Mouse (Mus musculus): Measurements from ENCODE around the gene Spata1. TPM values are rescaled to one million over a fixed set of nuclear protein-coding genes. Genes with fewer than 3 reads are reported as not detected.

The Spata1 gene
- polyA plus RNA-seq, 1 experiment = 0.56 TPM

- H3K27me3 ChIP-seq (ENCODE audit: control insufficient read depth, insufficient read depth, insufficient read length) = no peaks in the 10 kb centered on the region
- H3K79me3 ChIP-seq (ENCODE audit: low read depth) = peaks cover 23% of the 10 kb centered on the region
- H3K4me3 ChIP-seq (ENCODE audit: insufficient read depth, poor library complexity, severe bottlenecking) = peak overlapping the region; percentile 71
- H3ac ChIP-seq (ENCODE audit: control insufficient read depth, insufficient read length, low read depth) = no peak overlapping the region
- H3K36me3 ChIP-seq (ENCODE audit: control insufficient read depth, insufficient read depth) = peaks cover 26% of the 10 kb centered on the region
- TF ChIP-seq USF1 (IDR thresholded peaks at IDR 0.05; ENCODE audit: low read depth) (no peak), MYOD1 (IDR thresholded peaks at IDR 0.05; ENCODE audit: control insufficient read depth, insufficient read length, low read depth) (no peak), FOSL1 (IDR thresholded peaks at IDR 0.05; ENCODE audit: insufficient read depth, low read length, poor library complexity, severe bottlenecking) (no peak), CEBPB (IDR thresholded peaks at IDR 0.05; ENCODE audit: low read depth) (no peak), CTCF (IDR thresholded peaks at IDR 0.05; ENCODE audit: control insufficient read depth, insufficient read depth, insufficient read length) (no peak), MYOG (IDR thresholded peaks at IDR 0.05; ENCODE audit: control insufficient read depth, extremely low read depth, insufficient read length) (no peak), MAX (IDR thresholded peaks at IDR 0.05) (no peak)
- H3K79me2 ChIP-seq (ENCODE audit: control insufficient read depth, insufficient read depth) = peaks cover 46% of the 10 kb centered on the region
These were observed 22.1 kb upstream of the Spata1 start for GRCm38 (mm10) chr3:146521652-146522020.

GRCm38 (mm10) chr3:146520798-146521651 is 21.5 kb upstream of the Spata1 start, which contains the start of gene Rpf1:
TSS of gene Rpf1 (minus strand) at chr3:146521429.
- peak; percentile 60 for TF ChIP-seq MAX (IDR thresholded peaks at IDR 0.05)
- TF ChIP-seq CEBPB (IDR thresholded peaks at IDR 0.05; ENCODE audit: low read depth) = no peak
- TF ChIP-seq FOSL1 (IDR thresholded peaks at IDR 0.05; ENCODE audit: insufficient read depth, low read length, poor library complexity, severe bottlenecking) = no peak
- Histone ChIP-seq H3ac (ENCODE audit: control insufficient read depth, insufficient read length, low read depth) (peak within 1 kb of the TSS; percentile 94), H3K36me3 (ENCODE audit: control insufficient read depth, insufficient read depth) (peaks cover 31% of the 10 kb centered on the region), H3K27me3 (ENCODE audit: control insufficient read depth, insufficient read depth, insufficient read length) (no peaks in the 10 kb centered on the region), H3K4me3 (ENCODE audit: insufficient read depth, poor library complexity, severe bottlenecking) (peak within 1 kb of the TSS; percentile 71), H3K79me3 (ENCODE audit: low read depth) (peaks cover 23% of the 10 kb centered on the region), H3K79me2 (ENCODE audit: control insufficient read depth, insufficient read depth) (peaks cover 51% of the 10 kb centered on the region)

GRCm38 (mm10) chr3:146520226-146520797 is 20.8 kb upstream of the Spata1 start:
- H3K36me3 ChIP-seq (ENCODE audit: control insufficient read depth, insufficient read depth) = peaks cover 35% of the 10 kb centered on the region
- peak overlapping the region; percentile 51 for H3ac ChIP-seq (ENCODE audit: control insufficient read depth, insufficient read length, low read depth)
- no peaks in the 10 kb centered on the region for H3K27me3 ChIP-seq (ENCODE audit: control insufficient read depth, insufficient read depth, insufficient read length)
- H3K79me3 ChIP-seq (ENCODE audit: low read depth) = peaks cover 25% of the 10 kb centered on the region
- peak overlapping the region; percentile 71 for H3K4me3 ChIP-seq (ENCODE audit: insufficient read depth, poor library complexity, severe bottlenecking)
- peaks cover 58% of the 10 kb centered on the region for H3K79me2 ChIP-seq (ENCODE audit: control insufficient read depth, insufficient read depth)
- TF ChIP-seq CTCF (IDR thresholded peaks at IDR 0.05; ENCODE audit: control insufficient read depth, insufficient read depth, insufficient read length) (no peak), MAX (IDR thresholded peaks at IDR 0.05) (no peak), MYOD1 (IDR thresholded peaks at IDR 0.05; ENCODE audit: control insufficient read depth, insufficient read length, low read depth) (no peak), MYOG (IDR thresholded peaks at IDR 0.05; ENCODE audit: control insufficient read depth, extremely low read depth, insufficient read length) (no peak), USF1 (IDR thresholded peaks at IDR 0.05; ENCODE audit: low read depth) (no peak), CEBPB (IDR thresholded peaks at IDR 0.05; ENCODE audit: low read depth) (no peak), FOSL1 (IDR thresholded peaks at IDR 0.05; ENCODE audit: insufficient read depth, low read length, poor library complexity, severe bottlenecking) (no peak)

- Histone ChIP-seq H3K36me3 (ENCODE audit: control insufficient read depth, insufficient read depth) (peaks cover 84% of the 10 kb centered on the region), H3K79me2 (ENCODE audit: control insufficient read depth, insufficient read depth) (peaks cover 42% of the 10 kb centered on the region), H3ac (ENCODE audit: control insufficient read depth, insufficient read length, low read depth) (no peak overlapping the region), H3K79me3 (ENCODE audit: low read depth) (peaks cover 30% of the 10 kb centered on the region), H3K27me3 (ENCODE audit: control insufficient read depth, insufficient read depth, insufficient read length) (no peaks in the 10 kb centered on the region), H3K4me3 (ENCODE audit: insufficient read depth, poor library complexity, severe bottlenecking) (no peak overlapping the region)
- TF ChIP-seq CTCF (IDR thresholded peaks at IDR 0.05; ENCODE audit: control insufficient read depth, insufficient read depth, insufficient read length) (no peak), MYOD1 (IDR thresholded peaks at IDR 0.05; ENCODE audit: control insufficient read depth, insufficient read length, low read depth) (no peak), MAX (IDR thresholded peaks at IDR 0.05) (no peak), FOSL1 (IDR thresholded peaks at IDR 0.05; ENCODE audit: insufficient read depth, low read length, poor library complexity, severe bottlenecking) (no peak), MYOG (IDR thresholded peaks at IDR 0.05; ENCODE audit: control insufficient read depth, extremely low read depth, insufficient read length) (no peak), CEBPB (IDR thresholded peaks at IDR 0.05; ENCODE audit: low read depth) (no peak), USF1 (IDR thresholded peaks at IDR 0.05; ENCODE audit: low read depth) (no peak)
These were observed 7.2 kb upstream of the Spata1 start for GRCm38 (mm10) chr3:146506711-146507110.

- peaks cover 61% of the 10 kb centered on the region for H3K79me2 ChIP-seq (ENCODE audit: control insufficient read depth, insufficient read depth)
- H3K36me3 ChIP-seq (ENCODE audit: control insufficient read depth, insufficient read depth) = peaks cover 42% of the 10 kb centered on the region
- TF ChIP-seq CEBPB (IDR thresholded peaks at IDR 0.05; ENCODE audit: low read depth) = no peak
- no peak for TF ChIP-seq FOSL1 (IDR thresholded peaks at IDR 0.05; ENCODE audit: insufficient read depth, low read length, poor library complexity, severe bottlenecking)
- peak overlapping the region; percentile 35 for H3ac ChIP-seq (ENCODE audit: control insufficient read depth, insufficient read length, low read depth)
- peaks cover 47% of the 10 kb centered on the region for H3K79me3 ChIP-seq (ENCODE audit: low read depth)
- H3K27me3 ChIP-seq (ENCODE audit: control insufficient read depth, insufficient read depth, insufficient read length) = no peaks in the 10 kb centered on the region
- no peak overlapping the region for H3K4me3 ChIP-seq (ENCODE audit: insufficient read depth, poor library complexity, severe bottlenecking)
These were observed 2.1 kb upstream of the Spata1 start for GRCm38 (mm10) chr3:146501601-146502123.
